Mouse (Mus musculus) limb, embryonic 14.5 days (tissue): Measurements from ENCODE around the gene Tpst2. TPM values are rescaled to one million over a fixed set of nuclear protein-coding genes. Genes with fewer than 3 reads are reported as not detected.

ENCODE experiments used
- ATAC-seq: fragments of 200-750 bp; cut with Nextera tagmentation; 2 replicates; pipeline ENCODE4 v1.8.0; 2017; ENCODE audit warnings: low read depth, moderate number of reproducible peaks, moderate TSS enrichment; ENCODE audit not compliant: low FRiP score
- DNase-seq: peaks from one replicate; pipeline ENCODE4 v3.0.0-alpha.2; 2015; ENCODE audit warnings: low spot score
- H3K27ac ChIP-seq: fragments of 300-500 bp; sonication (generic); replicated peaks from 2 replicates; pipeline ENCODE4 v1.5.1; 2014; ENCODE audit warnings: low read depth, mild to moderate bottlenecking, low read length, moderate library complexity, mixed read lengths
- H3K27me3 ChIP-seq: fragments of 300-500 bp; sonication (generic); 2 replicates; pipeline ENCODE4 v1.6.1; 2014; ENCODE audit warnings: low read length, mixed read lengths; ENCODE audit not compliant: control insufficient read depth, insufficient read depth
- H3K36me3 ChIP-seq: fragments of 300-500 bp; sonication (generic); 2 replicates; pipeline ENCODE4 v1.6.1; 2014; ENCODE audit warnings: mild to moderate bottlenecking, low read length, moderate library complexity, mixed read lengths; ENCODE audit not compliant: control insufficient read depth, insufficient read depth
- H3K4me1 ChIP-seq: fragments of 300-500 bp; sonication (generic); 2 replicates; pipeline ENCODE4 v1.6.1; 2014; ENCODE audit warnings: antibody characterized with exemption, low read length, mixed read lengths; ENCODE audit not compliant: control insufficient read depth, insufficient read depth
- H3K4me2 ChIP-seq: fragments of 300-500 bp; sonication (generic); replicated peaks from 2 replicates; pipeline ENCODE4 v1.6.1; 2014; ENCODE audit warnings: low read depth, mild to moderate bottlenecking, low read length, moderate library complexity; ENCODE audit not compliant: severe bottlenecking
- H3K4me3 ChIP-seq: fragments of 300-500 bp; sonication (generic); replicated peaks from 2 replicates; pipeline ENCODE4 v1.5.1; 2014; ENCODE audit warnings: low read length
- H3K9ac ChIP-seq: fragments of 300-500 bp; sonication (generic); 2 replicates; pipeline ENCODE4 v1.6.1; 2014; ENCODE audit warnings: mild to moderate bottlenecking, low read depth, low read length, moderate library complexity; ENCODE audit not compliant: severe bottlenecking
- H3K9me3 ChIP-seq: fragments of 300-500 bp; sonication (generic); 2 replicates; pipeline ENCODE4 v1.6.1; 2016; ENCODE audit warnings: low read length; ENCODE audit not compliant: control insufficient read depth
- POLR2A ChIP-seq: fragments of 200-500 bp; IDR thresholded peaks from 2 replicates; pipeline ENCODE4 v1.8.0; 2012; ENCODE audit warnings: inconsistent platforms, mild to moderate bottlenecking, moderate library complexity, borderline replicate concordance; ENCODE audit not compliant: insufficient read depth, insufficient read length; ENCODE audit errors: extremely low read depth
- WGBS: fragments of 180-500 bp; shearing (Covaris S2); extraction: QIAGEN DNeasy Blood & Tissue Kit; methylation state at CpG from one replicate; pipeline ENCODE4 v1.1.7; 2014; 5-methylcytosine and 5-hydroxymethylcytosine counted together
- polyA plus RNA-seq, 2 experiments: library from polyadenylated mRNA; depleted of rRNA in 1 of 2; stranded (reverse) in 1 of 2; unstranded in 1 of 2; fragments of >200 nt; fragmentation: Nextera tagmentation in 1 of 2; extraction: Ambion mirVana in 1 of 2; gene quantifications; 2 replicates each; pipeline versions ENCODE4 v1.2.1 to v1.2.3; 2012 to 2014

Tpst2 gene
- polyA plus RNA-seq, 2 experiments: 37.0 to 39.7 TPM

GRCm38 (mm10) chr5:112325546-112326445 lies 49.3 kb downstream of the Tpst2 start, which contains the start of gene Tfip11:
Tfip11 (plus strand) TSS chr5:112326358.
- Histone ChIP-seq H3K4me1 (peaks cover 6% of the 10 kb centered on the region), H3K36me3 (peaks cover 26% of the 10 kb centered on the region), H3K9ac (peak within 1 kb of the TSS; percentile 67), H3K4me3 (peak within 1 kb of the TSS; percentile 91), H3K27ac (no peak within 1 kb of the TSS), H3K4me2 (peak within 1 kb of the TSS; percentile 65), H3K9me3 (no peaks in the 10 kb centered on the region), H3K27me3 (no peaks in the 10 kb centered on the region)
- peak; percentile 92 for DNase-seq
- ATAC-seq: peak; percentile 92
- peak; percentile 88; the same call in 1 of the 2 replicates for TF ChIP-seq POLR2A
- WGBS: 7% methylated on average over 48 of the region's 48 CpGs

GRCm38 (mm10) chr5:112326446-112327009 lies 50.0 kb downstream of the Tpst2 start:
- peak overlapping the region; percentile 91 for H3K4me3 ChIP-seq
- H3K9ac ChIP-seq: peak overlapping the region; percentile 67
- no peak for TF ChIP-seq POLR2A
- WGBS: 2% methylated on average over 32 of the region's 33 CpGs
- peak overlapping the region; percentile 65 for H3K4me2 ChIP-seq
- no peaks in the 10 kb centered on the region for H3K27me3 ChIP-seq
- ATAC-seq: peak; percentile 28
- H3K9me3 ChIP-seq: no peaks in the 10 kb centered on the region
- no peak overlapping the region for H3K27ac ChIP-seq
- H3K4me1 ChIP-seq: peaks cover 6% of the 10 kb centered on the region
- no peak for DNase-seq
- peaks cover 33% of the 10 kb centered on the region for H3K36me3 ChIP-seq

GRCm38 (mm10) chr5:112327854-112328253 lies 51.4 kb downstream of the Tpst2 start:
- TF ChIP-seq POLR2A: no peak
- DNase-seq (no peak), ATAC-seq (no peak)
- Histone ChIP-seq H3K4me2 (no peak overlapping the region), H3K4me1 (peaks cover 6% of the 10 kb centered on the region), H3K4me3 (no peak overlapping the region), H3K9ac (no peak overlapping the region), H3K36me3 (peaks cover 46% of the 10 kb centered on the region), H3K27ac (no peak overlapping the region), H3K27me3 (no peaks in the 10 kb centered on the region), H3K9me3 (no peaks in the 10 kb centered on the region)
- 90% methylated on average over 15 of the region's 15 CpGs for WGBS

GRCm38 (mm10) chr5:112329805-112330564 lies 53.5 kb downstream of the Tpst2 start:
- H3K4me1 ChIP-seq: peaks cover 6% of the 10 kb centered on the region
- 92% methylated on average over 14 of the region's 14 CpGs for WGBS
- no peak overlapping the region for H3K4me2 ChIP-seq
- no peak overlapping the region for H3K4me3 ChIP-seq
- DNase-seq: no peak
- peaks cover 67% of the 10 kb centered on the region for H3K36me3 ChIP-seq
- H3K9ac ChIP-seq: no peak overlapping the region
- no peak overlapping the region for H3K27ac ChIP-seq
- H3K9me3 ChIP-seq: no peaks in the 10 kb centered on the region
- no peaks in the 10 kb centered on the region for H3K27me3 ChIP-seq
- no peak for TF ChIP-seq POLR2A
- ATAC-seq: no peak

GRCm38 (mm10) chr5:112335473-112335872 lies 59.0 kb downstream of the Tpst2 start:
- ATAC-seq: no peak

More at GRCm38 (mm10) chr5:112335473-112335872, 59.0 kb downstream of the Tpst2 start:
- Histone ChIP-seq H3K9ac (no peak overlapping the region), H3K9me3 (no peaks in the 10 kb centered on the region), H3K27ac (no peak overlapping the region), H3K36me3 (peaks cover 83% of the 10 kb centered on the region), H3K4me3 (no peak overlapping the region), H3K27me3 (no peaks in the 10 kb centered on the region), H3K4me2 (no peak overlapping the region), H3K4me1 (no peaks in the 10 kb centered on the region)
- no peak for TF ChIP-seq POLR2A
- 36% methylated on average over 2 of the region's 2 CpGs for WGBS
- peak; percentile 15 for DNase-seq
